Mouse (Mus musculus) urinary bladder, postnatal 36 days (tissue): Measurements from ENCODE around the gene Lasp1.
"Not testable (repeated sequence)": the region's sequence is repeated elsewhere in the genome, so short reads cannot be mapped to it uniquely, and the experiment has no call there.

Experiments
- DNase-seq, 2 experiments: peaks; one replicate each; pipeline ENCODE4 v3.0.0; 2022; ENCODE audit warnings: low spot score in 2 of 2, mixed read lengths in 1 of 2

Gene Lasp1

GRCm38 (mm10) chr11:97829365-97829764 lies 30.6 kb downstream of the Lasp1 start:
- DNase-seq: no peak

- no peak for DNase-seq
Observed at GRCm38 (mm10) chr11:97829913-97830476, 31.2 kb downstream of the Lasp1 start.

GRCm38 (mm10) chr11:97830501-97830900 lies 31.7 kb downstream of the Lasp1 start:
- no peak for DNase-seq

- DNase-seq: no peak
Observed at GRCm38 (mm10) chr11:97832001-97832400, 33.2 kb downstream of the Lasp1 start.

- DNase-seq: no peak
Observed at GRCm38 (mm10) chr11:97833352-97833751, 34.6 kb downstream of the Lasp1 start.

GRCm38 (mm10) chr11:97836541-97836940 lies 37.7 kb downstream of the Lasp1 start:
- DNase-seq: no peak

- DNase-seq: not testable (repeated sequence)
Observed at GRCm38 (mm10) chr11:97837051-97837450, 38.3 kb downstream of the Lasp1 start.

- no peak for DNase-seq
Observed at GRCm38 (mm10) chr11:97837641-97838149, 38.9 kb downstream of the Lasp1 start.

- no peak for DNase-seq
Observed at GRCm38 (mm10) chr11:97838779-97839440, 40.1 kb downstream of the Lasp1 start.

GRCm38 (mm10) chr11:97839441-97840134 lies 40.8 kb downstream of the Lasp1 start:
- no peak for DNase-seq

GRCm38 (mm10) chr11:97840135-97840490 lies 41.3 kb downstream of the Lasp1 start:
- no peak for DNase-seq

GRCm38 (mm10) chr11:97840539-97840954 lies 41.7 kb downstream of the Lasp1 start, which contains the start of gene B230217C12Rik:
Gene B230217C12Rik (plus strand): TSS chr11:97840780.
- no peak for DNase-seq

- peak in 1 of 2 experiments; percentile 61 for DNase-seq
Observed at GRCm38 (mm10) chr11:97840991-97841661, 42.3 kb downstream of the Lasp1 start.

GRCm38 (mm10) chr11:97842001-97842400 lies 43.2 kb downstream of the Lasp1 start:
- DNase-seq: no peak

GRCm38 (mm10) chr11:97850367-97850766 lies 51.6 kb downstream of the Lasp1 start:
- DNase-seq: no peak

GRCm38 (mm10) chr11:97851601-97852000 lies 52.8 kb downstream of the Lasp1 start:
- no peak for DNase-seq

GRCm38 (mm10) chr11:97855473-97855872 lies 56.7 kb downstream of the Lasp1 start:
- no peak for DNase-seq

- no peak for DNase-seq
Observed at GRCm38 (mm10) chr11:97862148-97862547, 63.3 kb downstream of the Lasp1 start.

- no peak for DNase-seq
Observed at GRCm38 (mm10) chr11:97865421-97865820, 66.6 kb downstream of the Lasp1 start.

- no peak for DNase-seq
Observed at GRCm38 (mm10) chr11:97866091-97866888, 67.5 kb downstream of the Lasp1 start.

GRCm38 (mm10) chr11:97867591-97867990 lies 68.8 kb downstream of the Lasp1 start:
- DNase-seq: no peak
